Mouse (Mus musculus): ENCODE data around the gene Gm43951.
"Not testable (repeated sequence)": the region's sequence is repeated elsewhere in the genome, so short reads cannot be mapped to it uniquely, and the experiment has no call there.

Gm43951 gene

GRCm38 (mm10) chr11:72203440-72203839, 3.2 kb downstream of the Gm43951 start:
- no peak for DNase-seq (ENCODE audit: low read depth, low spot score)

DNA sequence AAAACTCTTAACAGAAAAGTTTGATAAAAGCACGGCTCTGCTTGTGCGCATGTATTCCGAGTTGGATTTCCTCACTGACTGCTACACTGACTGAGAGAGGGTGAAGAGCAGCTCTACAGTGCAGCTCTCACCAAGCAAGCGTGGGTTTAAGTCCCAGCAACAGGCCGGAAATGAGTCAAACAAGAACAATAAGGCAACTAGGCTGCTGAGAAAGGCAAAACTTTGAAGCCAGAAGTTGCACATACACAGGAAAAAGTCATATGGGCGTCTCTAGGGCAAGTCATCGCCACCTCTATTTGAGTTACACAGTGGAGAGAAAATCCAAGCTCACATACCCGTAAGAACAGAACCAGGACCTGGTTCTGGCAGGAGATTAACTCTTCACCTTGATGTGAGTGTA, 10.1 kb downstream of the Gm43951 start:
- no peak for DNase-seq (ENCODE audit: low read depth, low spot score)

GRCm38 (mm10) chr11:72194259-72194658, 12.4 kb downstream of the Gm43951 start:
- no peak for DNase-seq (ENCODE audit: low read depth, low spot score)

- DNase-seq (ENCODE audit: low read depth, low spot score): no peak
Observed at GRCm38 (mm10) chr11:72190857-72191256, 15.8 kb downstream of the Gm43951 start.

DNA sequence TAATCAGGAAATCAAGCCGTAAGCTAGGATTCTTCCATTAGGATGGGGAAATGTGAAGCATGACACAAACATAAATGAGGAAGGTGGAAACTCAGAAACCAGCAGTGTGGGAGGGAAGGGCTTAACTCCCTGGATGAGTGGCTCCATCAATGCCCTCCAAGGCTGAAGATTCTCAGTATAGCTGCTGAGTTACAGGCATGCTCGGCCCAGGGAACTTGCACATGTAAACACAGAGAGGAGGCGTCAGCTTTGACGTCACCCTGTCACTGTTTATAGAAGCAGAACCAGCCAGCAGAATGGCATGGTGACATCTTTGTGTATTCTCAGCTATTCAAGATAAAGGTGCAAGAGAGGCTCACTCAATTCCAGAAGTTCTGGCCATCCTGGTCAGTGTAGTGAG, 22.4 kb downstream of the Gm43951 start:
- no peak for DNase-seq (ENCODE audit: low read depth, low spot score)

DNA sequence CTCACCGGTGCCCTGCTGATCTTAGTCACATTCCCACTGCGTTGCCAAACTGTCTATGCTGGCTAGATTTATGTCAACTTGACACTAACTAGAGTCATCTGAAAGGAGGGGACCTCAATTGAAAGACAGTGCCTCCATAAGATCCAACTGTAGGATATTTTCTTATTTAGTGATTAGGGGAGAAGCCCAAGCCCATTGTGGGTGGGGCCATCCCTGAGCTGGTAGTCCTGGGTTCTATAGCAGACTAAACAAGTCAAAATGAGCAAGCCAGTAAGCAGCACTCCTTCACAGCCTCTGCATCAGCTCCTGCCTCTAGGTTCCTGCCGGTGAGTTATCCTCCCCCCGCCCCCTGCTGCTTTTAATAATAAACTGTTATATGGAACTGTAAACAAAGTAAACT, 25.5 kb downstream of the Gm43951 start:
- no peak for DNase-seq (ENCODE audit: low read depth, low spot score)

DNA sequence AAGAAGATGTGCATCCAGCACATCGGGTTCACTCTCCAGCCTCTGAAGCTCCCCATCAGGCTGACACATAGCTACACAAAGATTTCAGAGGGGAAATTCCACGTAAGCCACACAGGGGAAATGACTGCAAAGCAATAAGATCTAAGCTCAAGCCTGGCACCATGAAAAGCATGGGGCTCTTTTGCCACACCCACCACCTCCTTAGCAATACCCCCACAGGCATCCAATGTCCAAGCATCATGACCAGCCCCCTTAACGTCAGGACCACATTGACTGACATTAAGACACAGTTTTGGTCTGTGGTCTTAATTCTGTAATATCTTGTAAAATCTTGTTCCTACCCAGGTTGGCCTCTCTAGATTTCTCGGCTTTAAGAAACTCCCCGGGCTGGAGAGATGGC, 26.1 kb downstream of the Gm43951 start:
- no peak for DNase-seq (ENCODE audit: low read depth, low spot score)

GRCm38 (mm10) chr11:72176553-72176952, 30.1 kb downstream of the Gm43951 start:
- DNase-seq (ENCODE audit: low read depth, low spot score): no peak

DNA sequence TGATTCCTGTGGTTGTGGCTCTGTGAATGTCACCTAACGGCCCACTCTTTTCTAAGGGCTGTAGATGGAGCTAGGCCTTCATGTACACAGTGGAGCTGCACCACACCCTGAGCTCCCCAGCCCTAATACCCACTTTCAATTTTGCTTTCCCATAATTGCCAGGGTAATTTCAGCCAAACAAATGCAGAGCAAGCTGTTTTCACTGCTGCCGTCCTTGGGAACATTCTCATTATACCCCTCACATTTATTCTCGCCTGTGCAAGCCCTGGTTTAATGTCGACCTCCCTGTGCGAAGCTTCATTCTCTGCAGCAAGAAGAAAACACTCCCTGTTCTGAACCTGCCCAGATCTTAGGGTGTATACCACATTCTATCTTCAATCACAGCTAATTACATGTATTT, 30.7 kb downstream of the Gm43951 start:
- DNase-seq (ENCODE audit: low read depth, low spot score): no peak

- no peak for DNase-seq (ENCODE audit: low read depth, low spot score)
Observed at GRCm38 (mm10) chr11:72174721-72175120, 31.9 kb downstream of the Gm43951 start.

DNA sequence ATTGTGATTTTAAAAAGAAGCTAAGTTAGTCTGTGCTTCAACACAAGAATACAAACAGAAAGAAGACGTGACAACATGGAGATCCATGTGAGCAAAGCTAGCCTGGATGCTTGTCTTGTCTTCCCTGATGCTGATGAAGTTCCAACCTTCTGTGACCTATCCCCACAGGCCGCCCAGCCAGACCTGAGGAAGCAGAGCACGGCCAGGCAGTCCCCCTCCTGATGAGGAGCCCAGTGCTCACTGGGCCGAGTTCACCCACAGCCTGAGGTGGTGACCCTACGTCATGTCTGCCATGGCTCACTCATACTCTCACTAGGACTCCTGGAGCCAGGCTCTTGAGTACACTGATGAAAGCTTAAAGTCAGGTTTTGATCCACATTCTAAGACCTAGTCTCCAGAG, 33.1 kb downstream of the Gm43951 start:
- no peak for DNase-seq (ENCODE audit: low read depth, low spot score)

- DNase-seq (ENCODE audit: low read depth, low spot score): not testable (repeated sequence)
Observed at GRCm38 (mm10) chr11:72171906-72172305, 34.7 kb downstream of the Gm43951 start.

- DNase-seq (ENCODE audit: low read depth, low spot score): no peak
Observed at GRCm38 (mm10) chr11:72169871-72170270, 36.8 kb downstream of the Gm43951 start.

DNA sequence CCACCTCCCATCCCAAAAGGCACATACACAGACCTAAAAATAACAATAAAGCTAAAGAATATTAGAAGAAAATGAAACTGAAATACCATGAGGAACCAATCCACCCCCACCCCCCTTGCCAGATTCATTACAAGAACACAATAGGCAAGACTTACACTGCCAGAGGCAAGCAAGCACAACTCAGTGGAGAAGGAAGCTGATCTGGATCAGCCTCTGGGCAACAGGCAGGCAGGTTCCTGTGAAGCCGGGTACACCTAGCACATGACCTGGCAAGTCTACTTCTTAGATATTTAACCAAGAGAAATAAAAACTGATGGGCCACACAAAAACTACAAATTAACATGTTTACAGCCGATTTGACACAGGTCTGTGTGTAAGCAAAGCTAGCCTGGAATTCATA, 43.4 kb downstream of the Gm43951 start:
- DNase-seq (ENCODE audit: low read depth, low spot score): peak; percentile 12

DNA sequence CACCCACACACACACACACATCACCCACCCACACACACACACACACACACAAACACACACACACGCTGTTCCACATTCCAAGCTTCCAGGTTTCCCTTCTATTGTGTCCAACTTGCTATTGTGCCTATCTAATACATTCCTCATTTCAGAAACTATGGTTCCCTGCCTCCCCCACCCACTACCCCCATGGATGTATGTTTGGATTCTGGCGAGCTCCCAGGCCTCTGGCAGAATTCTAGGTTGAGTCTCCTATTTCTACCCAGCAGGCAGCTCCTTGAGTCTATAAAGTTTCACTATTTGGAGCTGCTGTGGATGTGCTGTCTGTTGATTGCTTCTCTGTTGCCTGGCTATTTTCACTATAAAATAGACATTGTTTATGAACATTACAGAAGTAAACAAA, 50.0 kb downstream of the Gm43951 start:
- no peak for DNase-seq (ENCODE audit: low read depth, low spot score)

DNA sequence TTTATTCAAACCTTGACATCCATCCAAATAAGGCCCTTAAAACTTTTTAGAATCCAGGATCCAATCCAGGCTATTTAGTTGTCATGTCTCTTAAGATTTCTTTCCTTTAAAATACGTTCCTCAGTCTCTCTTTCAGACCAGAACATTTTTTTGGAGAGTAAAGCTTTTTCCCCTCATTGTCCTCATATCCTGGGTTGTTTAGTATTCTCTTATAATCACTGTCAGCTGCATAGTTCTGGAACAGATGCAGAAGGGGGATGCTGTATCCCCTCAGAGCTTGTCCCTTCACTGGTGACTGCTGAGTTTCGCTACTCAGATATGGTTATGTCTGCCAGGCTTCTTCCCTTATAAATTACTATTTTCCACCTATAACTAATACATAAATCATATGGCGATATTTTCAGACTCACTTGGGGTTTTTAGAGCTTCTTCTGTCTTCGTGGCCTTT, 50.6 kb downstream of the Gm43951 start:
- DNase-seq (ENCODE audit: low read depth, low spot score): no peak

- no peak for DNase-seq (ENCODE audit: low read depth, low spot score)
Observed at GRCm38 (mm10) chr11:72155186-72155980, 51.3 kb downstream of the Gm43951 start.
